Mouse (Mus musculus) hindlimb bud, embryonic 11.5 days (tissue): ENCODE data around the gene Cdc37.

Source experiments
- DNase-seq: peaks from one replicate; pipeline ENCODE4 v3.0.0-alpha.2; 2012; ENCODE audit warnings: low read depth, low spot score; ENCODE audit errors: extremely low spot score

Cdc37 gene

DNA sequence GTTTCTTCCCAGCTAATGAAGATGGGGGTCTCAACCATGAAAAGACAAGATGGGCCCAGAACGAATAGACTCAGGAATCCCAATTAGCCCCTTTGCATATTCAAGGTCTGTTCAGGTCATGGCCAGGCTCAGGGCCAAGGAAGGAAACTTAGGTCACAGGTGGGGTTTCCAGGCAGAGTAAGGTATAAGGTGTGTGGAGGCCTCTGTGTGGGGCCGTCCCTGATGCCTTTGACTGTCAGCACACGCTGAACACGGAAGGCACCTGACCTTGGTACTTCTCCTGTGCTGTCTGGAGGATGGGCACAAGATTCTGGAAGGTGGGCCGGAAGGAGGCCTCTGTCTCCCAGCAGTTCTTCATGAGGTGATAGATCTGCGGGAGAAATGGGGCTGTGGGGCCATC, 45.0 kb downstream of the Cdc37 start:
- no peak for DNase-seq

- no peak for DNase-seq
Observed at GRCm38 (mm10) chr9:21102076-21102475, 47.7 kb downstream of the Cdc37 start.

GRCm38 (mm10) chr9:21100447-21101161, 49.2 kb downstream of the Cdc37 start:
- no peak for DNase-seq

DNA sequence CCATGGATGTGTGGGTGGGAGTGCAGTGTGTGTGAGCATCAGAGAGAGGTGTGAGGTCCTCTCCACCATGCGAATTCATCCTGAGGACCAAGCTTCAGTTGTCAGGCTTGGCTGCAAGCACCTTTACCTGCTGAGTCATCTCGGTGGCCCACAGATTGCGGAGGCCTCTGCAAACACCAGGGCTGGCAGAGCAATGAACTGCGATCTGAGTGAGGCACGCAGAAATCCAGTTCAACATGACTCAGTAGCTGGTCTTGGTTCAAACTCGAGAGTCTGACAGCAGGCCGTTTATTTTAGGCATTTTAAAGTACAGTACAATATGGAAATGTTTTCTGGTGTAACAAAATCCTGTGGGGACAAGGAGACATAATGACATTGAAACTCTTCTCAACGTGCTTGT, 52.0 kb downstream of the Cdc37 start:
- no peak for DNase-seq

GRCm38 (mm10) chr9:21095958-21096357, 53.8 kb downstream of the Cdc37 start:
- DNase-seq, result no peak

- no peak for DNase-seq
Observed at GRCm38 (mm10) chr9:21093423-21093822, 56.4 kb downstream of the Cdc37 start.

DNA sequence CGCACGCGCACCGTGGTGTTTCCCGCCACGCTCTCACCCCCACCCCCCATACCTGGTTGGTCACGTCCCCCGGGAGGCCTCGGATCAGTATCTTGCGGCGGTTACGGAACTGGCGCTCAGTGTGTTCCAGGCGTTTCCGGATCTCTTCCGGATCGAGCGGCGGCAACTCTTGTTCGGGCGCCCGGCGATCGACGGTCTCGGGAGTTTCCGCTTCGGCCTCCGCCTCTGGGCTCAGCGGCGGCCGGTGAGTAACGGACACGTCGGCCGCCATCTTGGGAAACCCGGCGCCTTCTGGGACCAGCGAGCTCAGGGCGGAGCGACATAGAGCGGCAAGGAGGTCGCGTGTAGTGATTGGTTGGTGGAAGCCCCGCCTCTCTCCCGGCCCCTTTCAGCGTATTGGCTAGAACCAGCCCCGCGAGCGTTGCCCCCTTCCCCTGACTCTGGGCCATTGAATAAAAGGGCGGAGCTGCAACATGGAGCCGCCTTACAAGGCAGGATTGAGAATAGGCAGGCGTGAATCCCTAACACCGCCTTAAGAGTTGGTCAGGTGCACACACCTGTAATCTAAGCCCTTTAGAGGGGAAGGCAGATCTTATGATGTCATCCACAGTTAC, 58.0 kb downstream of the Cdc37 start, which contains the start of the genes Gm38431 and Raver1:
Gene Gm38431 (minus strand): TSS at position 291 of the 614 bp plus-strand sequence.
Gene Raver1 (minus strand): TSS at position 302 of the 614 bp plus-strand sequence.
- peak; percentile 73 for DNase-seq

DNA sequence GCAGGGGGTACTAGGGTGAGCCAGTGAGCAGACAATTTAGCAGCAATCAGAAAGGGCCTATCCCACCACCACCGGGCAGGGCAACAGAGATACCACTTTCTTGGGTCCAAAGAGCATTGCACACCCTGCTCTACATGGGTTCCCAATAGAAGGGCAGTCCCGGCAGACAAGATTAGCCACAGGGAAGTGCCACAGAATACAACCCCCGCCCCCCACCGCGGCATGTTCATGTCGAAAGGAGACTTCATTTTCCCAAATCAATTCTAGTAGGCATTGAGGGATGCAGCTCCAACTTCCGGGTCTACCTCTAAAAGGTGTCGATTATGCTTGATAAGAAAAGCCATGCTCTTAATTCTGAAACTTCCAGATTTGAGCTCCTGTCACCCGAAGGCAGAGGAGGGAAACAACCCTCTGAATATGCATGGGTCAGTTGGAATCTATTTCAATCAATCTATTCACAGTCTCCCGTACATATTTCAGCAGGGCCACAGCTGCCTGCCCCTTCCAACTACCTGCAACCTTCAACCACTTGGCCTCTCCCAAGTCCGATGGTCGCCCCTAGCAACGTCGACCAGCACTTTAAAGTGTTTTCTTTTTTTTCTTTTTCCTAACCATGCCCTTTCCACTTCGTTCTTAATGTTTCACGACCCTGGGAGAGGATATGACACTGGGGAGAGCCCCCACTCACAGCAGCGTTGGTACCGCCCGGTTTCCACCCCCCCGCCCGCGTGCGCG, 58.6 kb downstream of the Cdc37 start:
- peak; percentile 58 for DNase-seq

GRCm38 (mm10) chr9:21090537-21090936, 59.2 kb downstream of the Cdc37 start:
- no peak for DNase-seq

DNA sequence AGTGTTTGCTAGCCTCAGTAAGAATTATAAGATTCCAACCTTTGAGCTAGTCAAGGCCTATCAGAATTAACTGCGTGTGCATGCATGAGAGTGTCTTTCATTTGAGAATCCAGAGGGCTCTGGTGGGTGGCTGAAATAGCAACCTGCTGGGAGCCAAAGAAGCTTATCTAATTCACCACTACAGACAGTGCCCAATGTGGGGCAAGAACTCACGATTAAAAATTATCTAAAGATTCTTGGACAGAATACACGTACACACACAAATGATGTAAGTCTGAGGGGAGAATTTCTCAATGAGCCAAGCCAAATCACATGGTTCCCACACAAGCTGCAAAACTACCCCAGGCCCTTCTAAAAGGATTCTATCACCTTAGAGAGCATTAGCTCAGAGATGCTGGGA, 66.5 kb downstream of the Cdc37 start:
- no peak for DNase-seq
